Mouse (Mus musculus) hindbrain, embryonic 12.5 days (tissue): ENCODE measurements around the gene Rnf185. TPM values are rescaled to one million over a fixed set of nuclear protein-coding genes. Genes with fewer than 3 reads are reported as not detected.

Source experiments
- ATAC-seq: fragments of 200-750 bp; cut with Nextera tagmentation; 2 replicates; pipeline ENCODE4 v1.8.0; 2017; ENCODE audit warnings: moderate TSS enrichment; ENCODE audit not compliant: low FRiP score
- H3K27ac ChIP-seq: fragments of 300-500 bp; sonication (generic); 2 replicates; pipeline ENCODE4 v1.5.1; 2016; ENCODE audit warnings: mild to moderate bottlenecking
- H3K27me3 ChIP-seq: fragments of 300-500 bp; sonication (generic); 2 replicates; pipeline ENCODE4 v1.6.1; 2016; ENCODE audit warnings: mild to moderate bottlenecking
- H3K36me3 ChIP-seq: fragments of 300-500 bp; sonication (generic); 2 replicates; pipeline ENCODE4 v1.6.1; 2016; ENCODE audit warnings: mild to moderate bottlenecking
- H3K4me1 ChIP-seq: fragments of 300-500 bp; sonication (generic); 2 replicates; pipeline ENCODE4 v1.6.1; 2016
- H3K4me2 ChIP-seq: fragments of 300-500 bp; sonication (generic); replicated peaks from 2 replicates; pipeline ENCODE4 v1.6.1; 2016; ENCODE audit warnings: mild to moderate bottlenecking
- H3K4me3 ChIP-seq: fragments of 300-500 bp; sonication (generic); 2 replicates; pipeline ENCODE4 v1.5.1; 2016; ENCODE audit warnings: mild to moderate bottlenecking
- H3K9ac ChIP-seq: fragments of 300-500 bp; sonication (generic); 2 replicates; pipeline ENCODE4 v1.6.1; 2016; ENCODE audit warnings: mild to moderate bottlenecking, moderate library complexity
- H3K9me3 ChIP-seq: fragments of 300-500 bp; sonication (generic); replicated peaks from 2 replicates; pipeline ENCODE4 v1.6.1; 2016; ENCODE audit warnings: mild to moderate bottlenecking
- WGBS: fragments of 180-500 bp; shearing (Covaris S2); methylation state at CpG from one replicate; pipeline ENCODE4 v1.1.7; 2016; 5-methylcytosine and 5-hydroxymethylcytosine counted together
- polyA plus RNA-seq: library from polyadenylated mRNA; unstranded; fragments of >200 nt; fragmentation: Nextera tagmentation; extraction: Ambion mirVana; gene quantifications from 2 replicates; pipeline ENCODE4 v1.2.1, GENCODE M21; 2016

The Rnf185 gene
- polyA plus RNA-seq, 1 experiment from 2014 or later, result 38.5 TPM

- H3K4me2 ChIP-seq, result no peak overlapping the region
- H3K9me3 ChIP-seq, result no peaks in the 10 kb centered on the region
- H3K4me3 ChIP-seq, result no peak overlapping the region
- no peak overlapping the region for H3K9ac ChIP-seq
- H3K4me1 ChIP-seq, result no peaks in the 10 kb centered on the region
- ATAC-seq, result peak; percentile 63; the same call in 1 of the 2 replicates
- H3K27ac ChIP-seq, result no peak overlapping the region
- 25% methylated on average over 1 of the region's 1 CpGs for WGBS
- H3K27me3 ChIP-seq, result no peaks in the 10 kb centered on the region
- no peaks in the 10 kb centered on the region for H3K36me3 ChIP-seq
Observed at GRCm38 (mm10) chr11:3472484-3472883, 20.3 kb upstream of the Rnf185 start.

- Histone ChIP-seq H3K36me3 (no peaks in the 10 kb centered on the region), H3K27ac (no peak overlapping the region), H3K27me3 (no peaks in the 10 kb centered on the region), H3K9me3 (no peaks in the 10 kb centered on the region), H3K4me2 (no peak overlapping the region), H3K4me3 (no peak overlapping the region), H3K4me1 (no peaks in the 10 kb centered on the region), H3K9ac (no peak overlapping the region)
- no peak for ATAC-seq
- 28% methylated on average over 11 of the region's 11 CpGs for WGBS
Observed at GRCm38 (mm10) chr11:3471448-3471850, 19.3 kb upstream of the Rnf185 start.

- no peak overlapping the region for H3K4me3 ChIP-seq
- no peaks in the 10 kb centered on the region for H3K36me3 ChIP-seq
- WGBS, result 81% methylated on average over 1 of the region's 1 CpGs
- H3K9ac ChIP-seq, result no peak overlapping the region
- ATAC-seq, result no peak
- H3K27me3 ChIP-seq, result no peaks in the 10 kb centered on the region
- H3K4me2 ChIP-seq, result no peak overlapping the region
- no peaks in the 10 kb centered on the region for H3K9me3 ChIP-seq
- H3K27ac ChIP-seq, result no peak overlapping the region
- no peaks in the 10 kb centered on the region for H3K4me1 ChIP-seq
Observed at GRCm38 (mm10) chr11:3462846-3463245, 10.7 kb upstream of the Rnf185 start.

- Histone ChIP-seq H3K27me3 (no peaks in the 10 kb centered on the region), H3K9me3 (no peaks in the 10 kb centered on the region), H3K36me3 (0 out of 2 replicates have a peak, but pooled peaks cover 19% of the 10 kb centered on the region), H3K4me3 (no peak overlapping the region), H3K27ac (no peak overlapping the region), H3K4me1 (no peaks in the 10 kb centered on the region), H3K4me2 (no peak overlapping the region), H3K9ac (no peak overlapping the region)
- 84% methylated on average over 2 of the region's 2 CpGs for WGBS
- ATAC-seq, result no peak
Observed at GRCm38 (mm10) chr11:3459105-3459468, 6.9 kb upstream of the Rnf185 start.

GRCm38 (mm10) chr11:3458428-3459104 lies 6.4 kb upstream of the Rnf185 start:
- Histone ChIP-seq H3K4me3 (no peak overlapping the region), H3K9ac (no peak overlapping the region), H3K27me3 (no peaks in the 10 kb centered on the region), H3K4me1 (peaks cover under 1% of the 10 kb centered on the region; the same call in 1 of the 2 replicates), H3K36me3 (0 out of 2 replicates have a peak, but pooled peaks cover 19% of the 10 kb centered on the region), H3K9me3 (no peaks in the 10 kb centered on the region), H3K4me2 (no peak overlapping the region), H3K27ac (no peak overlapping the region)
- WGBS, result 81% methylated on average over 8 of the region's 13 CpGs
- ATAC-seq, result no peak

GRCm38 (mm10) chr11:3456354-3456753 lies 4.2 kb upstream of the Rnf185 start:
- no peaks in the 10 kb centered on the region for H3K27me3 ChIP-seq
- no peaks in the 10 kb centered on the region for H3K9me3 ChIP-seq
- peaks cover 8% of the 10 kb centered on the region for H3K4me1 ChIP-seq
- H3K27ac ChIP-seq, result no peak overlapping the region
- WGBS, result 30% methylated on average over 1 of the region's 1 CpGs
- no peak for ATAC-seq
- H3K36me3 ChIP-seq, result 0 out of 2 replicates have a peak, but pooled peaks cover 19% of the 10 kb centered on the region
- H3K4me3 ChIP-seq, result no peak overlapping the region
- H3K4me2 ChIP-seq, result no peak overlapping the region
- H3K9ac ChIP-seq, result no peak overlapping the region

- WGBS, result 88% methylated on average over 3 of the region's 3 CpGs
- 0 out of 2 replicates have a peak, but pooled peaks cover 19% of the 10 kb centered on the region for H3K36me3 ChIP-seq
- no peak overlapping the region for H3K27ac ChIP-seq
- H3K4me3 ChIP-seq, result no peak overlapping the region
- ATAC-seq, result no peak
- no peak overlapping the region for H3K4me2 ChIP-seq
- no peaks in the 10 kb centered on the region for H3K9me3 ChIP-seq
- H3K4me1 ChIP-seq, result peaks cover 18% of the 10 kb centered on the region
- H3K9ac ChIP-seq, result no peak overlapping the region
- H3K27me3 ChIP-seq, result no peaks in the 10 kb centered on the region
Observed at GRCm38 (mm10) chr11:3454506-3454905, 2.3 kb upstream of the Rnf185 start.

GRCm38 (mm10) chr11:3453467-3453866 lies 1.3 kb upstream of the Rnf185 start:
- no peak overlapping the region for H3K4me3 ChIP-seq
- H3K4me1 ChIP-seq, result peaks cover 18% of the 10 kb centered on the region
- no peak overlapping the region for H3K9ac ChIP-seq
- H3K27me3 ChIP-seq, result no peaks in the 10 kb centered on the region
- ATAC-seq, result no peak
- no peaks in the 10 kb centered on the region for H3K9me3 ChIP-seq
- WGBS, result 75% methylated on average over 6 of the region's 6 CpGs
- H3K36me3 ChIP-seq, result 0 out of 2 replicates have a peak, but pooled peaks cover 19% of the 10 kb centered on the region
- no peak overlapping the region for H3K27ac ChIP-seq
- peak overlapping the region; percentile 62 for H3K4me2 ChIP-seq

GRCm38 (mm10) chr11:3452769-3453168 lies 606 bp upstream of the Rnf185 start:
- Histone ChIP-seq H3K4me3 (peak overlapping the region; percentile 76), H3K4me2 (peak overlapping the region; percentile 62), H3K36me3 (0 out of 2 replicates have a peak, but pooled peaks cover 19% of the 10 kb centered on the region), H3K9me3 (no peaks in the 10 kb centered on the region), H3K27ac (peak overlapping the region; percentile 91), H3K4me1 (peaks cover 18% of the 10 kb centered on the region), H3K9ac (peak overlapping the region; percentile 85), H3K27me3 (no peaks in the 10 kb centered on the region)
- 0% methylated on average over 9 of the region's 9 CpGs for whole genome bisulfite sequencing
- ATAC-seq, result peak; percentile 68

GRCm38 (mm10) chr11:3451701-3452163 lies 431 bp downstream of the Rnf185 start:
- peak overlapping the region; percentile 76 for H3K4me3 ChIP-seq
- ATAC-seq, result no peak; the same call in 1 of the 2 replicates
- 0 out of 2 replicates have a peak, but pooled peaks cover 11% of the 10 kb centered on the region for H3K36me3 ChIP-seq
- no peaks in the 10 kb centered on the region for H3K27me3 ChIP-seq
- peak overlapping the region; percentile 91 for H3K27ac ChIP-seq
- peak overlapping the region; percentile 85 for H3K9ac ChIP-seq
- peaks cover 18% of the 10 kb centered on the region for H3K4me1 ChIP-seq
- no peaks in the 10 kb centered on the region for H3K9me3 ChIP-seq
- H3K4me2 ChIP-seq, result peak overlapping the region; percentile 62
- WGBS, result 1% methylated on average over 20 of the region's 20 CpGs

- Histone ChIP-seq H3K27me3 (no peaks in the 10 kb centered on the region), H3K9me3 (no peaks in the 10 kb centered on the region), H3K4me2 (no peak overlapping the region), H3K36me3 (no peaks in the 10 kb centered on the region), H3K9ac (no peak overlapping the region), H3K27ac (no peak overlapping the region), H3K4me1 (no peaks in the 10 kb centered on the region), H3K4me3 (no peak overlapping the region)
- no peak for ATAC-seq
- 92% methylated on average over 8 of the region's 8 CpGs for WGBS
Observed at GRCm38 (mm10) chr11:3444875-3445274, 7.3 kb downstream of the Rnf185 start.

GRCm38 (mm10) chr11:3443091-3443490 lies 9.1 kb downstream of the Rnf185 start:
- no peaks in the 10 kb centered on the region for H3K4me1 ChIP-seq
- no peak overlapping the region for H3K4me3 ChIP-seq
- no peak overlapping the region for H3K4me2 ChIP-seq
- no peaks in the 10 kb centered on the region for H3K36me3 ChIP-seq
- no peaks in the 10 kb centered on the region for H3K27me3 ChIP-seq
- H3K9ac ChIP-seq, result no peak overlapping the region
- ATAC-seq, result no peak
- H3K9me3 ChIP-seq, result no peaks in the 10 kb centered on the region
- H3K27ac ChIP-seq, result no peak overlapping the region
- WGBS, result 92% methylated on average over 2 of the region's 2 CpGs

- Histone ChIP-seq H3K27ac (no peak overlapping the region), H3K4me3 (no peak overlapping the region), H3K9ac (no peak overlapping the region), H3K4me2 (no peak overlapping the region), H3K9me3 (no peaks in the 10 kb centered on the region), H3K4me1 (no peaks in the 10 kb centered on the region), H3K27me3 (no peaks in the 10 kb centered on the region), H3K36me3 (peaks cover 4% of the 10 kb centered on the region; the same call in 1 of the 2 replicates)
- no peak for ATAC-seq
- 84% methylated on average over 4 of the region's 4 CpGs for WGBS
Observed at GRCm38 (mm10) chr11:3442677-3443076, 9.5 kb downstream of the Rnf185 start.
